Mouse (Mus musculus): ENCODE data around the gene Espn.

Espn gene

GRCm38 (mm10) chr4:152070494-152071396, 81.4 kb downstream of the Espn start:
- no peak for DNase-seq (ENCODE audit: low spot score)
